8 mouse cellular contexts compared by ENCODE assay signal in the genomic region with DNA sequence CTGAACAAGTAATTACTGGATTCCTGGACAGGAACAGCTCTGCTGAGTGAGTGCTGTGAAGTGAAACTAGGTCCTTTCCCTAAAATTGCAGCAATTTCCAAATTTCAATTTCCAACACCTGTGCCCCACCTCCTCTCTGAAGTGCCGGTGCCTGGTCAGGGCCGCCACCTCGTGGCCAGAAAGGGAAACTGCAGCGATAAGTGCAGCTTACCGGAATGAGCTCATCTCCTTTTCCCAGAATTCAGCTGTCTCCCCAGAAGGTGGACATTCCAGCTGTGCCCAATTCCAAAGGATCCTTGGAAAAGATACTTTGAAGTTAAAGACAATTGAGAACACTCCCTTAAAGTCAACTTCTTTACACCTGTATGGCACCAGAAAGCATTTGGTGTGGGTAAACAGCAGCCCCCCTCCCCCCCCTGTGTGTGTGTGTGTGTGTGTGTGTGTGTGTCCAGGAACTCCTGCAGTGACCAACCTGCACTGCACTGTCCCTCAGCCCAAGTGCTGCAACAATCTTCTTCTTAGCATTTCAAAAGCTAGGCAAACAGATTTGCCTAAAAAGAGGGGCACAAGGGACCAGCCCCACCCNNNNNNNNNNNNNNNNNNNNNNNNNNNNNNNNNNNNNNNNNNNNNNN. TPM values are rescaled to one million over a fixed set of nuclear protein-coding genes. Genes with fewer than 3 reads are reported as not detected.
A peak's percentile ranks its signal among the peaks of the same experiment; 100 is the strongest.
DNase-seq lines count a peak whose midpoint lies in the region; ATAC-seq and TF ChIP-seq lines count a peak whose summit lies in the region.

No protein-coding gene starts in this region.

- no peak overlapping the region for H3K4me3 ChIP-seq in embryonic facial prominence, embryonic 14.5 days (ENCODE audit: low read depth, low read length)
- no peak overlapping the region for H3K4me3 ChIP-seq in heart, postnatal 0 days (ENCODE audit: low read depth, low read length)
- no peak overlapping the region for H3K4me3 ChIP-seq in liver, postnatal 0 days (ENCODE audit: low read depth, low read length)

- WGBS in embryonic facial prominence, embryonic 14.5 days = 3% methylated on average over 5 of the region's 5 CpGs
- WGBS in heart, postnatal 0 days = 2% methylated on average over 5 of the region's 5 CpGs
- under 1% methylated on average over 5 of the region's 5 CpGs for WGBS in liver, postnatal 0 days (ENCODE audit: insufficient replicate concordance)

- no peak for TF ChIP-seq EP300 in heart, postnatal 0 days (IDR thresholded peaks at IDR 0.05; ENCODE audit: low read depth)
- no peak for TF ChIP-seq EP300 in liver, postnatal 0 days (IDR thresholded peaks at IDR 0.05; ENCODE audit: low read depth)

- H3K4me2 ChIP-seq in embryonic facial prominence, embryonic 14.5 days (ENCODE audit: low read depth, low read length) = no peak overlapping the region
- H3K4me2 ChIP-seq in heart, postnatal 0 days (ENCODE audit: low read depth, low read length) = no peak overlapping the region
- no peak overlapping the region for H3K4me2 ChIP-seq in liver, postnatal 0 days (ENCODE audit: low read depth, low read length)

- no peak overlapping the region for H3K9ac ChIP-seq in embryonic facial prominence, embryonic 14.5 days (ENCODE audit: low read depth, low read length)
- H3K9ac ChIP-seq in heart, postnatal 0 days (replicated peaks; ENCODE audit: low read depth, low read length) = no peak overlapping the region
- H3K9ac ChIP-seq in liver, postnatal 0 days (replicated peaks) = no peak overlapping the region

- H3K4me1 ChIP-seq in embryonic facial prominence, embryonic 14.5 days (ENCODE audit: control insufficient read depth, insufficient read depth, low read length) = no peaks in the 10 kb centered on the region
- no peaks in the 10 kb centered on the region for H3K4me1 ChIP-seq in heart, postnatal 0 days (ENCODE audit: control insufficient read depth, insufficient read depth)
- no peaks in the 10 kb centered on the region for H3K4me1 ChIP-seq in liver, postnatal 0 days (ENCODE audit: insufficient read depth)

- no peaks in the 10 kb centered on the region for H3K27me3 ChIP-seq in embryonic facial prominence, embryonic 14.5 days (replicated peaks; ENCODE audit: control insufficient read depth, insufficient read depth, low read length)
- no peaks in the 10 kb centered on the region for H3K27me3 ChIP-seq in heart, postnatal 0 days (ENCODE audit: control insufficient read depth, insufficient read depth, low read length)
- no peaks in the 10 kb centered on the region for H3K27me3 ChIP-seq in liver, postnatal 0 days (ENCODE audit: insufficient read depth, low read length)

- TF ChIP-seq CTCF in heart, postnatal 0 days (IDR thresholded peaks at IDR 0.05; ENCODE audit: low read depth) = peak; percentile 96
- TF ChIP-seq CTCF in liver, postnatal 0 days (IDR thresholded peaks at IDR 0.05; ENCODE audit: low read depth) = peak; percentile 97

- no peak overlapping the region for H3K27ac ChIP-seq in embryonic facial prominence, embryonic 14.5 days (replicated peaks; ENCODE audit: low read depth, low read length)
- H3K27ac ChIP-seq in heart, postnatal 0 days (ENCODE audit: low read depth) = no peak overlapping the region
- H3K27ac ChIP-seq in liver, postnatal 0 days (ENCODE audit: low read depth) = no peak overlapping the region

- peak; percentile 47 to 57 for DNase-seq in CD8-positive naive resting alpha-beta T cell, adult 2 months (ENCODE audit: low read depth in 2 of 2, low spot score in 2 of 2)
- DNase-seq in adrenal gland, postnatal 36 days = peak; percentile 81
- DNase-seq in embryonic facial prominence, embryonic 14.5 days (ENCODE audit: low spot score) = peak; percentile 61
- peak; percentile 72 for DNase-seq in heart, postnatal 0 days (ENCODE audit: low spot score)
- peak; percentile 79 to 84 for DNase-seq in kidney, postnatal 4 days
- DNase-seq in liver, postnatal 0 days = peak; percentile 67
- DNase-seq in ovary, postnatal 14 days (ENCODE audit: low spot score) = peak; percentile 71
- peak; percentile 73 for DNase-seq in thymus, postnatal 14 days

- no peaks in the 10 kb centered on the region for H3K36me3 ChIP-seq in embryonic facial prominence, embryonic 14.5 days (ENCODE audit: control insufficient read depth, insufficient read depth, low read length)
- H3K36me3 ChIP-seq in heart, postnatal 0 days (replicated peaks; ENCODE audit: control insufficient read depth, insufficient read depth, low read length) = no peaks in the 10 kb centered on the region
- no peaks in the 10 kb centered on the region for H3K36me3 ChIP-seq in liver, postnatal 0 days (replicated peaks; ENCODE audit: insufficient read depth, low read length)

- H3K9me3 ChIP-seq in embryonic facial prominence, embryonic 14.5 days (ENCODE audit: control insufficient read depth, low read length) = no peaks in the 10 kb centered on the region
- no peaks in the 10 kb centered on the region for H3K9me3 ChIP-seq in heart, postnatal 0 days (replicated peaks; ENCODE audit: control insufficient read depth, low read length)
- H3K9me3 ChIP-seq in liver, postnatal 0 days (ENCODE audit: low read length) = no peaks in the 10 kb centered on the region

- no peak for ATAC-seq in embryonic facial prominence, embryonic 14.5 days (ENCODE audit: low read depth)
- peak; percentile 62 for ATAC-seq in heart, postnatal 0 days (ENCODE audit: insufficient read depth, low read depth)
- peak; percentile 66; the same call in 1 of the 2 replicates for ATAC-seq in liver, postnatal 0 days

RNA-seq across cellular contexts. Expression of gene Anxa4, which starts 13.2 kb away (rescaled TPM):
- total RNA-seq in adrenal gland, postnatal 36 days (2021) = 10 to 100 TPM; 62.8 to 72.5 TPM
- 44.1 and 46.7 TPM in 2 replicates for polyA plus RNA-seq in embryonic facial prominence, embryonic 14.5 days (2014; fragmentation: Nextera tagmentation; extraction: Ambion mirVana)
- 23.7 and 26.7 TPM in 2 replicates for total RNA-seq in heart, postnatal 0 days (2014; rRNA removed; ENCODE audit: low replicate concordance)
- 25.3 and 26.1 TPM in 2 replicates for polyA plus RNA-seq in heart, postnatal 0 days (2015; fragmentation: Nextera tagmentation; extraction: Ambion mirVana)
- 32.5 and 32.7 TPM in 2 replicates for polyA plus RNA-seq in liver, postnatal 0 days (2015; fragmentation: Nextera tagmentation; extraction: Ambion mirVana)

RNA-seq across cellular contexts. Expression of gene Aak1, which starts 42.7 kb away (rescaled TPM):
- 100 to 1,000 TPM in 1 of 2 experiments, 10 to 100 TPM in 1; 98.7 to 119 TPM for total RNA-seq in adrenal gland, postnatal 36 days (2021)
- 17.8 and 22.4 TPM in 2 replicates for polyA plus RNA-seq in embryonic facial prominence, embryonic 14.5 days (2014; fragmentation: Nextera tagmentation; extraction: Ambion mirVana)
- total RNA-seq in heart, postnatal 0 days (2014; rRNA removed; ENCODE audit: low replicate concordance) = 24.9 and 46.7 TPM in 2 replicates
- 9.2 and 10.0 TPM in 2 replicates for polyA plus RNA-seq in heart, postnatal 0 days (2015; fragmentation: Nextera tagmentation; extraction: Ambion mirVana)
- polyA plus RNA-seq in liver, postnatal 0 days (2015; fragmentation: Nextera tagmentation; extraction: Ambion mirVana) = 1.9 and 2.2 TPM in 2 replicates
